Mouse (Mus musculus): Measurements from ENCODE around the gene Cela1.

GRCm38 (mm10) chr15:100627774-100628370 is 59.8 kb downstream of the Cela1 start:
- TF ChIP-seq POLR2A (IDR thresholded peaks at IDR 0.05; ENCODE audit: insufficient read depth, low read depth, low read length) (no peak), CTCF (IDR thresholded peaks at IDR 0.05; ENCODE audit: insufficient read depth, low read depth, low read length) (no peak)
